Mouse (Mus musculus): Measurements from ENCODE around the gene Zyx. TPM values are rescaled to one million over a fixed set of nuclear protein-coding genes. Genes with fewer than 3 reads are reported as not detected.

The Zyx gene
- polyA plus RNA-seq, 1 experiment = 222 TPM

- Histone ChIP-seq H3K4me3 (ENCODE audit: low read depth, low read length) (no peak overlapping the region), H3K27ac (ENCODE audit: insufficient read depth, low read depth, low read length) (no peak overlapping the region), H3K36me3 (ENCODE audit: control insufficient read depth, insufficient read depth, low read length) (peaks cover 86% of the 10 kb centered on the region), H3K4me1 (ENCODE audit: control insufficient read depth, insufficient read depth, insufficient read length, low read length) (peaks cover 18% of the 10 kb centered on the region), H3K27me3 (ENCODE audit: control insufficient read depth, insufficient read depth, low read length) (no peaks in the 10 kb centered on the region)
- WGBS = 85% methylated on average over 6 of the region's 6 CpGs
- no peak for TF ChIP-seq CTCF (IDR thresholded peaks at IDR 0.05; ENCODE audit: extremely low read depth, insufficient read length, insufficient replicate concordance, low read depth, low read length)
- no peak for TF ChIP-seq POLR2A (IDR thresholded peaks at IDR 0.05; ENCODE audit: low read depth, low read length)
Measured at GRCm38 (mm10) chr6:42360231-42360840, 10.9 kb downstream of the Zyx start.

- H3K27me3 ChIP-seq (ENCODE audit: control insufficient read depth, insufficient read depth, low read length) = no peaks in the 10 kb centered on the region
- peaks cover 83% of the 10 kb centered on the region for H3K36me3 ChIP-seq (ENCODE audit: control insufficient read depth, insufficient read depth, low read length)
- 92% methylated on average over 13 of the region's 13 CpGs for WGBS
- no peak overlapping the region for H3K4me3 ChIP-seq (ENCODE audit: low read depth, low read length)
- TF ChIP-seq CTCF (IDR thresholded peaks at IDR 0.05; ENCODE audit: extremely low read depth, insufficient read length, insufficient replicate concordance, low read depth, low read length) (no peak), POLR2A (IDR thresholded peaks at IDR 0.05; ENCODE audit: low read depth, low read length) (no peak)
- no peak overlapping the region for H3K27ac ChIP-seq (ENCODE audit: insufficient read depth, low read depth, low read length)
- peaks cover 12% of the 10 kb centered on the region for H3K4me1 ChIP-seq (ENCODE audit: control insufficient read depth, insufficient read depth, insufficient read length, low read length)
Measured at GRCm38 (mm10) chr6:42361041-42361895, 11.8 kb downstream of the Zyx start.

GRCm38 (mm10) chr6:42362074-42362473 lies 12.6 kb downstream of the Zyx start:
- TF ChIP-seq POLR2A (IDR thresholded peaks at IDR 0.05; ENCODE audit: low read depth, low read length) = no peak
- no peak for TF ChIP-seq CTCF (IDR thresholded peaks at IDR 0.05; ENCODE audit: extremely low read depth, insufficient read length, insufficient replicate concordance, low read depth, low read length)
- H3K4me3 ChIP-seq (ENCODE audit: low read depth, low read length) = no peak overlapping the region
- WGBS = 83% methylated on average over 1 of the region's 1 CpGs
- H3K27ac ChIP-seq (ENCODE audit: insufficient read depth, low read depth, low read length) = no peak overlapping the region
- peaks cover 80% of the 10 kb centered on the region for H3K36me3 ChIP-seq (ENCODE audit: control insufficient read depth, insufficient read depth, low read length)
- H3K4me1 ChIP-seq (ENCODE audit: control insufficient read depth, insufficient read depth, insufficient read length, low read length) = peaks cover 7% of the 10 kb centered on the region; the same call in 1 of the 2 replicates
- no peaks in the 10 kb centered on the region for H3K27me3 ChIP-seq (ENCODE audit: control insufficient read depth, insufficient read depth, low read length)

GRCm38 (mm10) chr6:42362497-42362896 lies 13.1 kb downstream of the Zyx start:
- peaks cover 81% of the 10 kb centered on the region for H3K36me3 ChIP-seq (ENCODE audit: control insufficient read depth, insufficient read depth, low read length)
- H3K4me3 ChIP-seq (ENCODE audit: low read depth, low read length) = no peak overlapping the region
- peaks cover 3% of the 10 kb centered on the region for H3K4me1 ChIP-seq (ENCODE audit: control insufficient read depth, insufficient read depth, insufficient read length, low read length)
- no peak overlapping the region for H3K27ac ChIP-seq (ENCODE audit: insufficient read depth, low read depth, low read length)
- no peak for TF ChIP-seq POLR2A (IDR thresholded peaks at IDR 0.05; ENCODE audit: low read depth, low read length)
- no peak for TF ChIP-seq CTCF (IDR thresholded peaks at IDR 0.05; ENCODE audit: extremely low read depth, insufficient read length, insufficient replicate concordance, low read depth, low read length)
- no peaks in the 10 kb centered on the region for H3K27me3 ChIP-seq (ENCODE audit: control insufficient read depth, insufficient read depth, low read length)
- WGBS = 97% methylated on average over 1 of the region's 1 CpGs

GRCm38 (mm10) chr6:42362974-42363373 lies 13.5 kb downstream of the Zyx start:
- TF ChIP-seq POLR2A (IDR thresholded peaks at IDR 0.05; ENCODE audit: low read depth, low read length) = no peak
- WGBS = 57% methylated on average over 3 of the region's 3 CpGs
- Histone ChIP-seq H3K36me3 (ENCODE audit: control insufficient read depth, insufficient read depth, low read length) (peaks cover 80% of the 10 kb centered on the region), H3K4me1 (ENCODE audit: control insufficient read depth, insufficient read depth, insufficient read length, low read length) (peaks cover 6% of the 10 kb centered on the region), H3K27ac (ENCODE audit: insufficient read depth, low read depth, low read length) (no peak overlapping the region), H3K4me3 (ENCODE audit: low read depth, low read length) (no peak overlapping the region), H3K27me3 (ENCODE audit: control insufficient read depth, insufficient read depth, low read length) (no peaks in the 10 kb centered on the region)

- Histone ChIP-seq H3K4me3 (ENCODE audit: low read depth, low read length) (no peak overlapping the region), H3K27me3 (ENCODE audit: control insufficient read depth, insufficient read depth, low read length) (no peaks in the 10 kb centered on the region), H3K36me3 (ENCODE audit: control insufficient read depth, insufficient read depth, low read length) (peaks cover 70% of the 10 kb centered on the region), H3K27ac (ENCODE audit: insufficient read depth, low read depth, low read length) (no peak overlapping the region), H3K4me1 (ENCODE audit: control insufficient read depth, insufficient read depth, insufficient read length, low read length) (peaks cover 5% of the 10 kb centered on the region)
- TF ChIP-seq CTCF (IDR thresholded peaks at IDR 0.05; ENCODE audit: extremely low read depth, insufficient read length, insufficient replicate concordance, low read depth, low read length) = no peak
- WGBS = 84% methylated on average over 4 of the region's 4 CpGs
Measured at GRCm38 (mm10) chr6:42364066-42364465, 14.6 kb downstream of the Zyx start.

- Histone ChIP-seq H3K36me3 (ENCODE audit: control insufficient read depth, insufficient read depth, low read length) (peaks cover 64% of the 10 kb centered on the region), H3K4me3 (ENCODE audit: low read depth, low read length) (no peak overlapping the region), H3K4me1 (ENCODE audit: control insufficient read depth, insufficient read depth, insufficient read length, low read length) (peaks cover 3% of the 10 kb centered on the region), H3K27me3 (ENCODE audit: control insufficient read depth, insufficient read depth, low read length) (no peaks in the 10 kb centered on the region), H3K27ac (ENCODE audit: insufficient read depth, low read depth, low read length) (no peak overlapping the region)
- TF ChIP-seq POLR2A (IDR thresholded peaks at IDR 0.05; ENCODE audit: low read depth, low read length) (no peak), CTCF (IDR thresholded peaks at IDR 0.05; ENCODE audit: extremely low read depth, insufficient read length, insufficient replicate concordance, low read depth, low read length) (no peak)
- WGBS = 92% methylated on average over 15 of the region's 15 CpGs
Measured at GRCm38 (mm10) chr6:42364607-42365006, 15.2 kb downstream of the Zyx start.
